Mouse (Mus musculus) liver, embryonic 14.5 days (tissue): Measurements from ENCODE around the gene Vamp8.

Experiments
- CTCF ChIP-seq: IDR thresholded peaks from 2 replicates; pipeline ENCODE4 v1.5.1; 2016; ENCODE audit warnings: antibody characterized with exemption, low read depth, control low read depth
- EP300 ChIP-seq: IDR thresholded peaks from 2 replicates; pipeline ENCODE4 v1.6.1; 2016; ENCODE audit warnings: antibody characterized with exemption, low read depth

- TF ChIP-seq CTCF (no peak), EP300 (no peak)
These were observed 46.0 kb downstream of the Vamp8 start for GRCm38 (mm10) chr6:72344396-72345073.
